Mouse (Mus musculus): ENCODE measurements at regions not wholly inside any gene's neighbourhood (a gene's known extent, or its start where the extent isn't known, plus 50 kb on each side); places are given as distances from the start of the nearest gene placed in this dataset.
A peak's percentile ranks its signal among the peaks of the same experiment; 100 is the strongest.

DNA sequence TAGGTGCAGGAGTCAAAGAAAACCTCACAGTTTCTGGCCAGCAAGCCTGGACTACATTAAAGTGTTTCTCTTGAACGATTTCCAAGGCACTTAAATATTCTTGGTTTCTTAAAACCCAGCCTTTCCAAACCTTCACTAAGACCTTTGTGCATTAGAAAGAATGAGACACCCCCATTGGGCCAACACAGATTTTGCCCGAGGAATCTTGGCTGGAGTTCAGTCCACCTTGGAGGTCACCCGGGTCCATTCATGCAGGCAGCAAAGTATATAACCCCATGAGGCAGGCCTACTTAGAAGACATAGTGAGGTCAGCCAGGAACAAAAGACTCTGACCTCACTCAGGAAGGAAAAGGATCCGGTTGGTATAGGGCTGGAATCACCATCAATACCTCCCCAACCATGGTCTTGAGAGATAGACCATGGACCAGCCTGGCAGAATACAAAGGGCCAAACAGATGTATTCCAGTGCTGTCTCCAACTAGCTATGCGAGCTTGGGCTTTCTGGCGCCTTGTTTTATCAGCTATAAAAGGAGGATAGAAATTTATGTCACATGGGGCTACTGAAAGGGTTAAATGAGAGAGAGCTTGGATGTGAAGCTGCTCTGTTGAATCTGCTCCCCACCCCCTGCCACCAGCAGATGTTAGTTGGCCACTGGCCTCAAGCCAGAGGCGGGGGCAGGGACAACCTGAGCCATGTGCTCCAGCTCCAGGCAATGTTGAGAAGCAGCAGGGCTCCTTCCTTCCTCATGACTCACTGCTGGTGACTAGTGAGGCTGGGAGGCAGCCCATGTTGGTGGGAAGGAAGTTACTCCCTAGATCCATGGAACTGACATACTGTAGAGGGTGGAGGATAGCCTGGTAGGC, 181.9 kb upstream of the Ncam1 start:
- Histone ChIP-seq H3K4me3 (ENCODE audit: low read depth, low read length) (no peak overlapping the region), H3K36me3 (ENCODE audit: control insufficient read depth, insufficient read depth, low read length) (no peaks in the 10 kb centered on the region), H3K9ac (replicated peaks; ENCODE audit: low read depth, low read length) (no peak overlapping the region), H3K27me3 (ENCODE audit: control insufficient read depth, insufficient read depth, low read length) (no peaks in the 10 kb centered on the region), H3K4me2 (ENCODE audit: low read depth, low read length) (no peak overlapping the region), H3K27ac (ENCODE audit: low read depth, low read length) (no peak overlapping the region), H3K9me3 (ENCODE audit: control insufficient read depth, low read length) (no peaks in the 10 kb centered on the region), H3K4me1 (ENCODE audit: control insufficient read depth, insufficient read depth, low read length) (peaks cover 4% of the 10 kb centered on the region; the same call in 1 of the 2 replicates)
- peak; percentile 69; the same call in 1 of the 2 replicates for ATAC-seq (ENCODE audit: low read depth)
- WGBS: 44% methylated on average over 7 of the region's 7 CpGs

DNA sequence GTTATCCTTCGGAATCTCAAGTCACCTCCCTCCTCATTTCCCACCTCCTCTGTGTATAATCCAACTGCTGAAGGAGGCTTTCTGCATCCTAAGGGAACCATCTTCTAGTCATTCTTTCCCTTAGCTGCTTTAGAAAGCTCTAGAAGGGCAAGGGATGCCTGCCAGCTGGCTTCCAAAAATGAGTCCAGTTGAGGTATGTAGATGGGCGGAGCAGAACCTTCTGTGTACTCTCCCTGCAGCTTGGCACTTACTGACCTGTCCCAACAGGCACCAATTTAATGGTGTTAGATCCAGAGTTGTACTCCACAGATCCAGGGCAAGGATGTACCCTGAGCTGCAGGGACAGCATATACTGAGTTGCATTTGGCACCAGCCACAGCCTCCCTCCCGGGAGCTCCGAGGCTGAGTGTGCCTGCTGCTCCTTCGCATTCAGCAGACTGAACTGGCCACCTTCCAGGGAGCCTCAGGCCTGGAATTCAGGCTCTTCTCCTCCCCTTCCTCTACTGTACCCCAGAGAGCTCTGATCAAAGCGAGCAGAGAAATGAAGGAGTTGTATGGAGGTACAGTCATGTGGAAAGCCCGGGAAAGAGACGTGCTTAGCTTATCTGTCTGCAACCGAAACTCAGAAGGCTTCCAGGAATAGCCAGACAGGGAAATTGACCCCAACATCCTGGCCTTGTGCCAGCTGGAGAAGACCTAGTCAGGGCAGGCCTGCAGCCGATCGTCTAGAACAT, 177.4 kb upstream of the Ncam1 start:
- no peaks in the 10 kb centered on the region for H3K36me3 ChIP-seq (ENCODE audit: control insufficient read depth, insufficient read depth, low read length)
- H3K27ac ChIP-seq (ENCODE audit: low read depth, low read length): no peak overlapping the region; the same call in 1 of the 2 replicates
- H3K4me2 ChIP-seq (ENCODE audit: low read depth, low read length): 0 out of 2 replicates have a peak overlapping the region, but pooled peaks have one; percentile 5
- no peak overlapping the region for H3K9ac ChIP-seq (replicated peaks; ENCODE audit: low read depth, low read length)
- no peaks in the 10 kb centered on the region for H3K27me3 ChIP-seq (ENCODE audit: control insufficient read depth, insufficient read depth, low read length)
- no peak overlapping the region for H3K4me3 ChIP-seq (ENCODE audit: low read depth, low read length)
- 37% methylated on average over 11 of the region's 11 CpGs for WGBS
- peak; percentile 78 for ATAC-seq (ENCODE audit: low read depth)
- H3K4me1 ChIP-seq (ENCODE audit: control insufficient read depth, insufficient read depth, low read length): peaks cover 4% of the 10 kb centered on the region; the same call in 1 of the 2 replicates
- H3K9me3 ChIP-seq (ENCODE audit: control insufficient read depth, low read length): no peaks in the 10 kb centered on the region

DNA sequence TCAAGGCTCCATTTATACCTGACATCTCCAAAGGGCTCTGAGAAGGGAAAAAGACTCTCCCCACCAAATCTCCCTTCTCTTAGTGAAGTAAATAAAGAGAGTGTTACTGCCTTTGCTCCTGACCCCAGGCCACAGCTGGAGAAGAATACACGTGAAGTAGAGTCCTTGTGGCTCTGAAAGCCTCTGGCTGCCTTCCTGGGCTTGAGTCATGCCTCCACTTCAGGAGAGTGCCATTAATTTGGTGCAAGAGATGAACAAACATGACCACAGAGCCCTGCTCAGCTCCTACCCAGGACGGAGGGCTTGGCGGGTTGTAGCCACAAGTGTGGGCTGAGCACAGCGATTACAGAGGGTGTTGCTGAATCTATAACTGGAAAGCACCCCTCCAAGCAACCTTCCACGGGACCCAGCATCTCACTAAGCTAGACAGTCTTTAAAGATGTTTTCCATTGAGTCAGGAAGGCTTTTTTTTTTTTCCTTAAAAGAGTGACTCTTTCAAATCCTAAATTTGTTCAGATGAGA, 175.3 kb upstream of the Ncam1 start:
- Histone ChIP-seq H3K36me3 (ENCODE audit: control insufficient read depth, insufficient read depth, low read length) (no peaks in the 10 kb centered on the region), H3K9me3 (ENCODE audit: control insufficient read depth, low read length) (no peaks in the 10 kb centered on the region), H3K4me1 (ENCODE audit: control insufficient read depth, insufficient read depth, low read length) (peaks cover 4% of the 10 kb centered on the region; the same call in 1 of the 2 replicates), H3K4me2 (ENCODE audit: low read depth, low read length) (no peak overlapping the region), H3K27ac (ENCODE audit: low read depth, low read length) (no peak overlapping the region), H3K4me3 (ENCODE audit: low read depth, low read length) (no peak overlapping the region), H3K27me3 (ENCODE audit: control insufficient read depth, insufficient read depth, low read length) (no peaks in the 10 kb centered on the region), H3K9ac (replicated peaks; ENCODE audit: low read depth, low read length) (no peak overlapping the region)
- WGBS: 90% methylated on average over 5 of the region's 5 CpGs
- no peak for ATAC-seq (ENCODE audit: low read depth)

DNA sequence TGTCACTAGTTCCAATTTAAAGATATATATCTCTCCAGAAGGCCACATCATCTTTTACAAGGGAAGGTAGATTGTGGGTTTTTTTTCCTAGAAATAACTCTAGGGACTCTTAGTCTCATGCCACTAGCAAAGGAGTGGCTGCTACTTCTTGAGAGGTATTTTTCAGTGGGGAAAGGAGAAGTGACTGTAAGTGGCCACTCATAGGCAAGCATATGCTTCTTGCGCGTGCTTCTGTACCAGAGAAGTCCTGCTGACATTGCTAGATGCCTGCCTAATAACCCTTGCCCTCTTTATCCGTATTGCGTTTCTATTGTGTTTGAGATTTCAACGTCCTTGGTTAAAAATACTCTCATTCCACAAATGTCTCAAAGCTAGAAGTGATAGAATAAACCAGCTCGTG, 170.7 kb upstream of the Ncam1 start:
- H3K36me3 ChIP-seq (ENCODE audit: control insufficient read depth, insufficient read depth, low read length): no peaks in the 10 kb centered on the region
- no peak for ATAC-seq (ENCODE audit: low read depth)
- H3K27me3 ChIP-seq (ENCODE audit: control insufficient read depth, insufficient read depth, low read length): no peaks in the 10 kb centered on the region
- no peaks in the 10 kb centered on the region for H3K4me1 ChIP-seq (ENCODE audit: control insufficient read depth, insufficient read depth, low read length)
- 86% methylated on average over 6 of the region's 6 CpGs for WGBS
- no peak overlapping the region for H3K27ac ChIP-seq (ENCODE audit: low read depth, low read length)
- no peaks in the 10 kb centered on the region for H3K9me3 ChIP-seq (ENCODE audit: control insufficient read depth, low read length)
- no peak overlapping the region for H3K9ac ChIP-seq (replicated peaks; ENCODE audit: low read depth, low read length)
- H3K4me2 ChIP-seq (ENCODE audit: low read depth, low read length): no peak overlapping the region
- no peak overlapping the region for H3K4me3 ChIP-seq (ENCODE audit: low read depth, low read length)

DNA sequence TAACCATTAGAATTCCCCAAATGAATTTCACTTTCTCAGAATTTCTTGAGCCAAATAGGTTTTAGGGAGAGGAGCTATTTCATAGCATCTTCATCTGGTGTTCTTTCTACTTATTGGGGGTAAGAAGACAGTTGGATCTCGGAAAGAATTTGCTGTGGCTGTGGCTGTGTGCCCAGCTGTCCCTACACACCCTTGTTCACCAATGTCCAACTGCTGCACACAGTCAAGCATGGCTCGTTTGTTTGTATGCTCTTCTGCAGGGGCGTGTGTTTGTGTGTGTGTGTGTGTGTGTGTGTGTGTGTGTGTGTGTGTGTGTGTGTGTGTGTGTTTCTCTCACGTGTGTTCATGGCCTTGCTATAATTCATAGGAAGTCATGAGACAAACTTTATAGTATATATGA, 165.9 kb upstream of the Ncam1 start:
- WGBS: 82% methylated on average over 4 of the region's 4 CpGs
- no peak overlapping the region for H3K27ac ChIP-seq (ENCODE audit: low read depth, low read length)
- no peak for ATAC-seq (ENCODE audit: low read depth)
- no peak overlapping the region for H3K4me3 ChIP-seq (ENCODE audit: low read depth, low read length)
- H3K4me1 ChIP-seq (ENCODE audit: control insufficient read depth, insufficient read depth, low read length): peaks cover 21% of the 10 kb centered on the region
- no peaks in the 10 kb centered on the region for H3K27me3 ChIP-seq (ENCODE audit: control insufficient read depth, insufficient read depth, low read length)
- H3K4me2 ChIP-seq (ENCODE audit: low read depth, low read length): no peak overlapping the region
- no peaks in the 10 kb centered on the region for H3K36me3 ChIP-seq (ENCODE audit: control insufficient read depth, insufficient read depth, low read length)
- H3K9me3 ChIP-seq (ENCODE audit: control insufficient read depth, low read length): no peaks in the 10 kb centered on the region
- H3K9ac ChIP-seq (replicated peaks; ENCODE audit: low read depth, low read length): no peak overlapping the region

DNA sequence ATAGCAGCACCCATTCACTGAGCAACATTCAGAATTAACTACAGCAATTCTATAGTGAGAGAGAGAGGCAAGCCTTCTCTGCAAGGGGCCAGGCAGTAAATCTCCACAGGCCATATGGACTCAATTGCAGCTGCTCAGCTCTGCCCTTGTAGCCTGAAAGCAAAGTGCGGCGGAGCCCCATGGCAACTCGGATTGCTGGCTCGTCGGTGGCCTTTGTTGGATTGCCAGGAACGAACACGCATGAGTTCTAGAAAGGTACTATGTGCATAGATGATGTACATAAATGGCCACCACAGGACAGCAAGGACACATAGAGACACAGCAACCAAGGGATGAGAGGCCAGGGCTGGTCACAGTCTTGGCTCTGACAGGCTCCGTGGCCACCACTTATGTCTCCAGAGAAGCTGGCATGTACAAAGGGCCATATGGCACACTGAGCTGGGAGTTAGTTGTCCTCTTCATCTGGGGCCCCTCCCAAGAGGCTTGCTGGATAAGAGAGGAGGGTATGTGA, 163.9 kb upstream of the Ncam1 start:
- Histone ChIP-seq H3K27ac (ENCODE audit: low read depth, low read length) (peak overlapping the region; percentile 70), H3K4me3 (ENCODE audit: low read depth, low read length) (no peak overlapping the region), H3K9me3 (ENCODE audit: control insufficient read depth, low read length) (no peaks in the 10 kb centered on the region), H3K9ac (replicated peaks; ENCODE audit: low read depth, low read length) (no peak overlapping the region), H3K4me1 (ENCODE audit: control insufficient read depth, insufficient read depth, low read length) (peaks cover 21% of the 10 kb centered on the region), H3K4me2 (ENCODE audit: low read depth, low read length) (no peak overlapping the region), H3K36me3 (ENCODE audit: control insufficient read depth, insufficient read depth, low read length) (no peaks in the 10 kb centered on the region), H3K27me3 (ENCODE audit: control insufficient read depth, insufficient read depth, low read length) (no peaks in the 10 kb centered on the region)
- WGBS: 7% methylated on average over 8 of the region's 8 CpGs
- peak; percentile 81 for ATAC-seq (ENCODE audit: low read depth)

DNA sequence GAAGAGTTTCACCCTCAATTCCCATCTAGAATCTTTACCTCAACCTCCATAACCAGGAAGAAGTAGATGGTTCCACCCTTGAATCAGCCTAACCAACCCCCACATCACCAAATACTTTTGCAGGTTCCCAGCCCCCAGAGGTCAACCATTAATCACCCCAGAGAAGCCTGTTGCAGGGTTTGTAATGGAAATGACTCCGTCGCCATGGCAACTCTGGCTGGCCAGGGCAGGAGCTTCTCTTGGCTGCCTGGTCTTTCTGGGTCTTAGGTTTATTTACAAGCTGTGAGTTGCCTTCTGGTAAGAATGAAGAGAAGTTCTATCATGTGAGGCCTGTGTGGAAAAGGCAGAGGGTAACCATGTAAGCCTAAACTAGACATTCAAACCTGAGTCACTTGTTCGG, 163.2 kb upstream of the Ncam1 start:
- WGBS: 6% methylated on average over 3 of the region's 3 CpGs
- Histone ChIP-seq H3K4me3 (ENCODE audit: low read depth, low read length) (no peak overlapping the region), H3K27ac (ENCODE audit: low read depth, low read length) (peak overlapping the region; percentile 70; the same call in 1 of the 2 replicates), H3K36me3 (ENCODE audit: control insufficient read depth, insufficient read depth, low read length) (no peaks in the 10 kb centered on the region), H3K4me2 (ENCODE audit: low read depth, low read length) (no peak overlapping the region), H3K4me1 (ENCODE audit: control insufficient read depth, insufficient read depth, low read length) (peaks cover 21% of the 10 kb centered on the region), H3K9me3 (ENCODE audit: control insufficient read depth, low read length) (no peaks in the 10 kb centered on the region), H3K9ac (replicated peaks; ENCODE audit: low read depth, low read length) (no peak overlapping the region), H3K27me3 (ENCODE audit: control insufficient read depth, insufficient read depth, low read length) (no peaks in the 10 kb centered on the region)
- ATAC-seq (ENCODE audit: low read depth): peak; percentile 77

DNA sequence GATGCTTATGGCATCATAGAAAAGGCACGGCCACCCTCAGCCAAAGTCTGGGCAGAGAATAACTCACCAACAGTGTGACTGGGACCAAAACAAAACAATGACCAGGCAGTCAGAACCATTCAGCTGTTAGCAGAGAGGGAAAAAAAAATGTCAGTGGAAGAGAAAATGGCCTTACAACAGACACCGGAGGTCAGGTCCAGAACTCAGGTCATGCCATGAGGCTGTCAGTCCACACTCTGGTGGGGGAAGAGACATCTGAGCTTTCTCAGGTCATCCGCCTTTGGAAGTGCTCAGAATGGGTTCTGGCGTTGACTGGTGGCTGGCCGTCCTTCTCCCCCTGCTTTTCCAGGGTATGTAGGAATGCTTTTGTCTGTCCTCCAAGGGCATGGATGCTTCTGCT, 162.6 kb upstream of the Ncam1 start:
- 27% methylated on average over 5 of the region's 5 CpGs for WGBS
- ATAC-seq (ENCODE audit: low read depth): no peak
- H3K9ac ChIP-seq (replicated peaks; ENCODE audit: low read depth, low read length): no peak overlapping the region
- H3K4me1 ChIP-seq (ENCODE audit: control insufficient read depth, insufficient read depth, low read length): peaks cover 21% of the 10 kb centered on the region
- no peaks in the 10 kb centered on the region for H3K9me3 ChIP-seq (ENCODE audit: control insufficient read depth, low read length)
- H3K27ac ChIP-seq (ENCODE audit: low read depth, low read length): no peak overlapping the region
- no peak overlapping the region for H3K4me2 ChIP-seq (ENCODE audit: low read depth, low read length)
- H3K27me3 ChIP-seq (ENCODE audit: control insufficient read depth, insufficient read depth, low read length): no peaks in the 10 kb centered on the region
- no peaks in the 10 kb centered on the region for H3K36me3 ChIP-seq (ENCODE audit: control insufficient read depth, insufficient read depth, low read length)
- no peak overlapping the region for H3K4me3 ChIP-seq (ENCODE audit: low read depth, low read length)

DNA sequence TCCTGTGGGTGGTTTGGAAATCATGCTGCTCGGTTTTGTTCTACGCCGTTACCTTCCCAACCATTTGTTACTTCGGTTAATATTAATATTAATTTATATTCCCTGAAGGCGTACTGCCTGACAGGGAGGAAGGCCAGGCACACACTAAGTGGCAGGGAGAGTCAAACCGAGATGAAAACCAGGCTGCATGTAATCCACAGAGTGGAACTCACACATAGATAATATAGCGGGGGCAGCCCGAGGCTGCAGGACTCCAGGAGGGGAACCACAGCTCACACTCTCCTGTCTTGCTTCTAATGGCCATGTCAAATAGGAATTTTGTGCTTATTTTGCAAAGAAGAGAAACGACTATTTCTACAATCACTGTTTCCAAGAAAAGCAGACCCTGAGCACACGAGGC, 161.3 kb upstream of the Ncam1 start:
- no peak for ATAC-seq (ENCODE audit: low read depth)
- H3K9ac ChIP-seq (replicated peaks; ENCODE audit: low read depth, low read length): no peak overlapping the region
- no peaks in the 10 kb centered on the region for H3K36me3 ChIP-seq (ENCODE audit: control insufficient read depth, insufficient read depth, low read length)
- H3K4me1 ChIP-seq (ENCODE audit: control insufficient read depth, insufficient read depth, low read length): peaks cover 21% of the 10 kb centered on the region
- H3K27me3 ChIP-seq (ENCODE audit: control insufficient read depth, insufficient read depth, low read length): no peaks in the 10 kb centered on the region
- H3K27ac ChIP-seq (ENCODE audit: low read depth, low read length): no peak overlapping the region
- H3K4me3 ChIP-seq (ENCODE audit: low read depth, low read length): no peak overlapping the region
- 41% methylated on average over 10 of the region's 10 CpGs for whole genome bisulfite sequencing
- no peak overlapping the region for H3K4me2 ChIP-seq (ENCODE audit: low read depth, low read length)
- no peaks in the 10 kb centered on the region for H3K9me3 ChIP-seq (ENCODE audit: control insufficient read depth, low read length)
